Mouse (Mus musculus): ENCODE results near the gene Ifi27. TPM values are rescaled to one million over a fixed set of nuclear protein-coding genes. Genes with fewer than 3 reads are reported as not detected.
"Not testable (repeated sequence)": the region's sequence is repeated elsewhere in the genome, so short reads cannot be mapped to it uniquely, and the experiment has no call there.

Gene Ifi27
- polyA plus RNA-seq, 1 experiment: 2.1 TPM

- peaks cover 23% of the 10 kb centered on the region for H3K36me3 ChIP-seq (ENCODE audit: control insufficient read depth, insufficient read depth, low read length, poor library complexity, severe bottlenecking)
- TF ChIP-seq POLR2A (IDR thresholded peaks at IDR 0.05; ENCODE audit: insufficient read depth, low read length) (peak; percentile 32), CTCF (IDR thresholded peaks at IDR 0.05; ENCODE audit: low read depth, low read length) (peak; percentile 70), EP300 (IDR thresholded peaks at IDR 0.05; ENCODE audit: insufficient read depth, low read depth, low read length) (no peak)
- H3K27me3 ChIP-seq (ENCODE audit: control insufficient read depth, insufficient read depth, low read length, poor library complexity, severe bottlenecking): no peaks in the 10 kb centered on the region
- no peak within 1 kb of the TSS for H3K27ac ChIP-seq (ENCODE audit: insufficient read depth, low read length)
- H3K9me3 ChIP-seq (replicated peaks; ENCODE audit: control insufficient read depth, insufficient read depth, low read length, poor library complexity, severe bottlenecking): no peaks in the 10 kb centered on the region
- peak within 1 kb of the TSS; percentile 79 for H3K9ac ChIP-seq (ENCODE audit: low read depth, poor library complexity, severe bottlenecking)
- peaks cover 2% of the 10 kb centered on the region for H3K4me1 ChIP-seq (ENCODE audit: control insufficient read depth, insufficient read depth, low read length)
- H3K4me3 ChIP-seq (ENCODE audit: low read depth, low read length): peak within 1 kb of the TSS; percentile 95
Measured at GRCm38 (mm10) chr12:103425729-103426470, 8.1 kb upstream of the Ifi27 start, which contains the start of gene Ddx24. Gene Ddx24, minus strand, starts transcription at chr12:103425830.

DNA sequence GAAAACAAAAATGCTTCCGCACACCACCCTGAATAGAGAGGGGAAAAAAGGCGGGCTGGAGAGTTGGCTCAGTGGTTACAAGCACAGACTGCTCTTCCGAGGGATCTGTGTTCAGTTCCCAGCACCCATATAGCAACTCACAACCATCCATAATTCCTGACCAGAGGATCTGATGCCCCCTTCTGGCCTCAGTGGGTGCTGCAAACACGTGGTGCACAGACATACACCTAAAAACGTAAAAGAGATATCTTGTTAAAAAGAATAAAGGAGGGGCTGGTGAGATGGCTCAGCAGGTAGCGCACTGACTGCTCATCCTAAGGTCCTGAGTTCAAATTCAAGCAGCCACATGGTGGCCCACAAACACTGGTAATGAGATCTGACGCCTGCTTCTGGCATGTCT, 7.3 kb upstream of the Ifi27 start:
- H3K9ac ChIP-seq (ENCODE audit: low read depth, poor library complexity, severe bottlenecking): no peak overlapping the region
- no peak for TF ChIP-seq EP300 (IDR thresholded peaks at IDR 0.05; ENCODE audit: insufficient read depth, low read depth, low read length)
- TF ChIP-seq CTCF (IDR thresholded peaks at IDR 0.05; ENCODE audit: low read depth, low read length): peak; percentile 6
- H3K27ac ChIP-seq (ENCODE audit: insufficient read depth, low read length): no peak overlapping the region
- peaks cover 2% of the 10 kb centered on the region for H3K4me1 ChIP-seq (ENCODE audit: control insufficient read depth, insufficient read depth, low read length)
- H3K36me3 ChIP-seq (ENCODE audit: control insufficient read depth, insufficient read depth, low read length, poor library complexity, severe bottlenecking): peaks cover 18% of the 10 kb centered on the region
- no peak overlapping the region for H3K4me3 ChIP-seq (ENCODE audit: low read depth, low read length)
- no peaks in the 10 kb centered on the region for H3K27me3 ChIP-seq (ENCODE audit: control insufficient read depth, insufficient read depth, low read length, poor library complexity, severe bottlenecking)
- H3K9me3 ChIP-seq (replicated peaks; ENCODE audit: control insufficient read depth, insufficient read depth, low read length, poor library complexity, severe bottlenecking): no peaks in the 10 kb centered on the region

- no peaks in the 10 kb centered on the region for H3K9me3 ChIP-seq (replicated peaks; ENCODE audit: control insufficient read depth, insufficient read depth, low read length, poor library complexity, severe bottlenecking)
- no peak overlapping the region for H3K9ac ChIP-seq (ENCODE audit: low read depth, poor library complexity, severe bottlenecking)
- H3K4me1 ChIP-seq (ENCODE audit: control insufficient read depth, insufficient read depth, low read length): no peaks in the 10 kb centered on the region
- H3K36me3 ChIP-seq (ENCODE audit: control insufficient read depth, insufficient read depth, low read length, poor library complexity, severe bottlenecking): no peaks in the 10 kb centered on the region
- H3K27me3 ChIP-seq (ENCODE audit: control insufficient read depth, insufficient read depth, low read length, poor library complexity, severe bottlenecking): no peaks in the 10 kb centered on the region
- H3K4me3 ChIP-seq (ENCODE audit: low read depth, low read length): no peak overlapping the region
- H3K27ac ChIP-seq (ENCODE audit: insufficient read depth, low read length): no peak overlapping the region
- no peak for TF ChIP-seq POLR2A (IDR thresholded peaks at IDR 0.05; ENCODE audit: insufficient read depth, low read length)
- no peak for TF ChIP-seq EP300 (IDR thresholded peaks at IDR 0.05; ENCODE audit: insufficient read depth, low read depth, low read length)
- no peak for TF ChIP-seq CTCF (IDR thresholded peaks at IDR 0.05; ENCODE audit: low read depth, low read length)
Measured at GRCm38 (mm10) chr12:103433430-103433829, 581 bp upstream of the Ifi27 start.

GRCm38 (mm10) chr12:103434861-103435260, 850 bp downstream of the Ifi27 start:
- H3K27ac ChIP-seq (ENCODE audit: insufficient read depth, low read length): no peak overlapping the region
- H3K4me3 ChIP-seq (ENCODE audit: low read depth, low read length): no peak overlapping the region
- no peaks in the 10 kb centered on the region for H3K4me1 ChIP-seq (ENCODE audit: control insufficient read depth, insufficient read depth, low read length)
- H3K9me3 ChIP-seq (replicated peaks; ENCODE audit: control insufficient read depth, insufficient read depth, low read length, poor library complexity, severe bottlenecking): no peaks in the 10 kb centered on the region
- no peaks in the 10 kb centered on the region for H3K36me3 ChIP-seq (ENCODE audit: control insufficient read depth, insufficient read depth, low read length, poor library complexity, severe bottlenecking)
- no peaks in the 10 kb centered on the region for H3K27me3 ChIP-seq (ENCODE audit: control insufficient read depth, insufficient read depth, low read length, poor library complexity, severe bottlenecking)
- TF ChIP-seq POLR2A (IDR thresholded peaks at IDR 0.05; ENCODE audit: insufficient read depth, low read length) (no peak), EP300 (IDR thresholded peaks at IDR 0.05; ENCODE audit: insufficient read depth, low read depth, low read length) (no peak), CTCF (IDR thresholded peaks at IDR 0.05; ENCODE audit: low read depth, low read length) (no peak)
- no peak overlapping the region for H3K9ac ChIP-seq (ENCODE audit: low read depth, poor library complexity, severe bottlenecking)

DNA sequence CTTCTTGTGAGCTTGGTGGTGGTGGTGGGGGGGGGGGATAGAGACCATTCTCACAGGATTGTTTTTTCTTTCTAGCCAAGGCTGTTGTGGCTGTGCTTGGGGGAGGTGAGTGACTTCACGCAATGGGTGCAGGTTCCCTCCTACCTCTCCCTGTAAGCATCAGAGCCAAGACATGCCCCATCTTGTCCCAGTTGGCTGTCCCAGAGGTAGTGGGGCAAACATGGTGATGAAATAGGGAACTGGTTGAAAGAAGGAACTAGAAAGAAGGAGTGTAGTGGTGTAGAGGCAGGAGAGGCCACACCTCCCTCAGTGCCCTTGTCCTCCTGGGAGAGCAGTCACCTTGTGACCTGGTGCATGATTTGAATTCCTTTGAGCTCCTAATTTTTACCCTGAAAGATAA, 3.6 kb downstream of the Ifi27 start:
- Histone ChIP-seq H3K9ac (ENCODE audit: low read depth, poor library complexity, severe bottlenecking) (no peak overlapping the region), H3K9me3 (replicated peaks; ENCODE audit: control insufficient read depth, insufficient read depth, low read length, poor library complexity, severe bottlenecking) (no peaks in the 10 kb centered on the region), H3K4me1 (ENCODE audit: control insufficient read depth, insufficient read depth, low read length) (no peaks in the 10 kb centered on the region), H3K4me3 (ENCODE audit: low read depth, low read length) (no peak overlapping the region), H3K27me3 (ENCODE audit: control insufficient read depth, insufficient read depth, low read length, poor library complexity, severe bottlenecking) (no peaks in the 10 kb centered on the region), H3K36me3 (ENCODE audit: control insufficient read depth, insufficient read depth, low read length, poor library complexity, severe bottlenecking) (no peaks in the 10 kb centered on the region), H3K27ac (ENCODE audit: insufficient read depth, low read length) (no peak overlapping the region)
- TF ChIP-seq EP300 (IDR thresholded peaks at IDR 0.05; ENCODE audit: insufficient read depth, low read depth, low read length) (no peak), CTCF (IDR thresholded peaks at IDR 0.05; ENCODE audit: low read depth, low read length) (no peak), POLR2A (IDR thresholded peaks at IDR 0.05; ENCODE audit: insufficient read depth, low read length) (no peak)

DNA sequence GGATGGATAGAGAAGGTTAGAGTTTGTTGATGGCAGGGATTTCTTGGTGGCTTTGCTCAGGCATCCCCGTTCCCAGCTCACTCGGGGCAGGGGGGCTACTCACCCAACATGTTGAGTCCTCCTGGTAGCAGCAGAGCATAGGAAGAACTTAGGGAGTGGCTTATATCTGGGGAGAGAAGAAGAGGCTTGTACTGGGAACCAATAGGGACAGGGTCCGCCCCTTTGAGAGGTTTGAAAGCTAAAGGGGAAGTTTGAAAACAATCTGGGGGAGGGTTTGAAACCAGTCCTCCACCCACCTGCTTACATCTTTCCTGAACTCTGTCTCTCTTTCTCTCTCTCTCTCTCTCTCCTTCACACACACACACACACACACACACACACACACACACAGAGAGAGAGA, 9.5 kb downstream of the Ifi27 start, which contains the start of gene Ifi27l2a:
Gene Ifi27l2a (minus strand): TSS at position 157 of the 400 bp plus-strand sequence.
- TF ChIP-seq CTCF (IDR thresholded peaks at IDR 0.05; ENCODE audit: low read depth, low read length) (no peak), EP300 (IDR thresholded peaks at IDR 0.05; ENCODE audit: insufficient read depth, low read depth, low read length) (no peak), POLR2A (IDR thresholded peaks at IDR 0.05; ENCODE audit: insufficient read depth, low read length) (no peak)
- no peaks in the 10 kb centered on the region for H3K27me3 ChIP-seq (ENCODE audit: control insufficient read depth, insufficient read depth, low read length, poor library complexity, severe bottlenecking)
- no peak within 1 kb of the TSS for H3K4me3 ChIP-seq (ENCODE audit: low read depth, low read length)
- H3K4me1 ChIP-seq (ENCODE audit: control insufficient read depth, insufficient read depth, low read length): no peaks in the 10 kb centered on the region
- no peaks in the 10 kb centered on the region for H3K9me3 ChIP-seq (replicated peaks; ENCODE audit: control insufficient read depth, insufficient read depth, low read length, poor library complexity, severe bottlenecking)
- no peak within 1 kb of the TSS for H3K9ac ChIP-seq (ENCODE audit: low read depth, poor library complexity, severe bottlenecking)
- no peaks in the 10 kb centered on the region for H3K36me3 ChIP-seq (ENCODE audit: control insufficient read depth, insufficient read depth, low read length, poor library complexity, severe bottlenecking)
- H3K27ac ChIP-seq (ENCODE audit: insufficient read depth, low read length): no peak within 1 kb of the TSS

DNA sequence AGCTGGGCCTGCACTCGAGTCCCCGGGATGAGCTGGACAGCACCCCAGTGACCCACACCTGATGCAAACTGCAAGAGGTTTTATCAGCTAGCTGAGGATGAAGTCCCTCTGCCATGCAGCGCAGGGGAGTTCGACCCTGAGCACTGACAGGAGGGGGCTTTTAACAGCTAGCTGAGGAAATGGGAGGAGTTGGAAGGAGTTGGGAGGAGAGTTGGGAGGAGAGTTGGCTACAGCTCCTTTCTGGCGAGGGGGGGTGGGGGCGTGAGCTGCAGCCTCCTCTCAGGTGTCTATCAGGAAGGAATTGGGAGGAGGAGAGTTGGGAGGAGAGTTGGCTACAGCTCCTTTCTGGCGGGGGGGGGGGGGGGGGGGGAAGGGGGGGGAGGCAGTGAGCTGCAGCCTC, 10.2 kb downstream of the Ifi27 start:
- H3K4me1 ChIP-seq (ENCODE audit: control insufficient read depth, insufficient read depth, low read length); H3K9me3 ChIP-seq (replicated peaks; ENCODE audit: control insufficient read depth, insufficient read depth, low read length, poor library complexity, severe bottlenecking): not testable (repeated sequence)

More for the DNA sequence above, 10.2 kb downstream of the Ifi27 start:
- H3K27ac ChIP-seq (ENCODE audit: insufficient read depth, low read length); H3K36me3 ChIP-seq (ENCODE audit: control insufficient read depth, insufficient read depth, low read length, poor library complexity, severe bottlenecking); H3K4me3 ChIP-seq (ENCODE audit: low read depth, low read length); H3K27me3 ChIP-seq (ENCODE audit: control insufficient read depth, insufficient read depth, low read length, poor library complexity, severe bottlenecking); H3K9ac ChIP-seq (ENCODE audit: low read depth, poor library complexity, severe bottlenecking): not testable (repeated sequence)

Data from ES-Bruce4 (cell line).